Mouse (Mus musculus) bone marrow macrophage, adult 2 months (primary cell): ENCODE data around the gene Prr14l.

Experiments
- CTCF ChIP-seq: IDR thresholded peaks from 2 replicates; pipeline ENCODE4 v1.5.1; 2012; ENCODE audit warnings: low read depth, mild to moderate bottlenecking, low read length, moderate library complexity
- POLR2A ChIP-seq: IDR thresholded peaks from 2 replicates; pipeline ENCODE4 v1.6.1; 2012; ENCODE audit warnings: mild to moderate bottlenecking, low read depth, low read length, borderline replicate concordance

DNA sequence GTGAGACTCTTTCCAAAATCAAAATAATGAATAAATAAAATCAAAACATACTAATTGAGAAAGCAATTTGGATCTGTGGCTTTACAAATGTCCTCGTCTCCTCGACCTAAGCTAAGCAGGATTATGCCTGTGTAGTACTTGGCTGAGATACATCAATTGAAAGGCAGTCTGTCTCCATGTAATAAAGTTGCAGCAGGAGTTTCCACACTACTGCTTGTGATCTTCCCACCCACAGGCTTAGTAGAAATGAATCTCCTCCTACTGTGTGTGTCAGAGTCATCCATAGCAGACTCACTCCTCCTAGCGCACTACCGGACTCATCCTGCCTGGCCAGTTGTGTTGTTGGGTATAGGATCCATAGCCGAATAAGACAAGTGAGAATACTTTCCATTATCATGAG lies 18.3 kb upstream of the Prr14l start:
- TF ChIP-seq CTCF (no peak), POLR2A (no peak)
